Mouse (Mus musculus): ENCODE data around the gene Adamtsl2. TPM values are rescaled to one million over a fixed set of nuclear protein-coding genes. Genes with fewer than 3 reads are reported as not detected.

Gene Adamtsl2
- total RNA-seq (2021), result 10 to 100 TPM; 19.1 to 26.8 TPM

DNA sequence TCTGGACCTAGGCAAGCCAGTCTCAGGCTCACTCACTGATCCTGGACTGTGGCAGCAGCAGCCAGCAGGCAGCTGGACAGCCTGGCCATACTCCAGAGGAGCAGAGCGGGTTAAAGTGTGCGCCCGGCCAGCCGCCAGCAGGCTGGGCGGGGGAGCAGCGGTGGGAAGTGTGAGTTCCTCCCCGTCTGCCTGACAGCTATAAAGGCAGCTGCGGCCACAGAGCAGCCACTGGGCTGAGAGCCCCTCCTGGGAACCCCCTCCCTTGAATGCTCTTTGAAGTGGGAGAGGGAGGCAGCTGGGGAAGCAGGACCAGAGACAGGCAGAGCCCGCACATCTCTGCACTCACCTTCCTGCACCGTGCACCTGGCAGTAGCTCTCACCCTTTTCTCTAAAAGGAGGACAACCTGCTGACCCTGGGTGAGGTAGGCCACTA lies at the start of gene Adamtsl2:
Gene Adamtsl2 (plus strand): TSS at position 228 of the 433 bp plus-strand sequence.
- peak; percentile 83 for DNase-seq (ENCODE audit: low spot score)
- intact Hi-C loops (cut with DNase I), result loop anchor here (5.0 to 10.0 kb wide), 2 partner anchors 43 to 156 kb away; no protein-coding TSS in a partner anchor

DNA sequence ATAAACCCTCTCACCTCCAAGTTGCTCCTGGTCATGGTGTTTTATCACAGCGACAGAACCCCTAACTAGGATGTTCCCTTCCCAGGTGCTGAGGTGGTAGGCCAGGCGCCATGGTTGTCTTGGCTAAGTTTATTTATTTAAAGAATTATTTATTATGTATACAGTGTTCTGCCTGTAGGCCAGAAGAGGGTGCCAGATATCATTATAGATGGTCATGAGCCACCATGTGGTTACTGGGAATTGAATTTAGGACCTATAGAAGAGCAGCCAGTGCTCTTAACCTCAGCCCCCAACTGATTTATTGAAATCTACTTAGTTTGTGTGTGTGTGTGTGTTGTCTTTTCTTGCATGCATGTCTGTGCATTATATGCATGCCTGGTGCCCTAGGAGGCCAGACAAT lies 46.8 kb upstream of the Adamtsl2 start:
- intact Hi-C loops (cut with DNase I), result no loop called here
- no peak for DNase-seq (ENCODE audit: low spot score)

DNA sequence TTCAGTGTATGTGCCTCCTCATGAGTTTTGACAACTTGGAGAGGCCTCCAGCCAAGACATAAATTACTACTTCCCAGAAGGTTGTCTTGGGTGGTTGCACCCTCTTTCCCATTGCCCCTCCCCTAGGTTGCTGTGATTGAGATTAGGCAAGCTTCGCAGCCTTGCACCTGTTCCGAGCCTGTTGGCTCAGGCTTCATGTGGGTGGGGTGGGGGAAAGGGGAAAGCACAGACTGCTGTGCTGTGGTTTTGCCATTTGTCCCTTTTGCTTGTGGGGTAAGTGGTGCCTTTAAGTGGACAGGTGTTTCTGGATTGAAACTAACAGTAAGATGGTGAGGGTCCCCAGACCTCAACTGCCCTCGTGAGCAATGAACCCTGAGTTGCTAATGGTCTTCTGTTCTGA lies 43.2 kb upstream of the Adamtsl2 start:
- intact Hi-C loops (cut with DNase I), result loop anchor here (5.0 kb wide), 1 partner anchor 389 kb away; no protein-coding TSS in a partner anchor
- DNase-seq (ENCODE audit: low spot score), result no peak

DNA sequence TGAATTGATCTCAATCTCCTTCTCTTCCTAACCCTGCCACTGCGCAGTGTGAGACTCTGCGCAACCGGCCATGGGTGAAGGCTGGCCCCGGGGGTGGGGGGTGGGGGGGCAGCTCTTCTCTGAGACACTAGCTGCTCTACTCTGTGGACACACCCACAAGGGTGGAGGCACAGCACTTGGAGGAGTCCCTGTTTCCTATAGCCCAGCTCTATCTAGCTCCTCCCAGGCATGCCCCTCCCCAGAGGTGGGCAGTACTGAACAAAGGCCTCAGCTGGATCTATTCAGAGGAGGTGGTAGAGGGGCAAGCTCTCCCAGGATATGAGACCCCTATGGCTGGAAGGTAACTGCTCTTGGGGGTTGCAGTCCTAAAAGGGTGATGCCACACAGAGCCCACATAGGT lies 42.2 kb upstream of the Adamtsl2 start:
- DNase-seq (ENCODE audit: low spot score), result no peak
- intact Hi-C loops (cut with DNase I), result loop anchor here (5.0 kb wide), 1 partner anchor 390 kb away; no protein-coding TSS in a partner anchor

DNA sequence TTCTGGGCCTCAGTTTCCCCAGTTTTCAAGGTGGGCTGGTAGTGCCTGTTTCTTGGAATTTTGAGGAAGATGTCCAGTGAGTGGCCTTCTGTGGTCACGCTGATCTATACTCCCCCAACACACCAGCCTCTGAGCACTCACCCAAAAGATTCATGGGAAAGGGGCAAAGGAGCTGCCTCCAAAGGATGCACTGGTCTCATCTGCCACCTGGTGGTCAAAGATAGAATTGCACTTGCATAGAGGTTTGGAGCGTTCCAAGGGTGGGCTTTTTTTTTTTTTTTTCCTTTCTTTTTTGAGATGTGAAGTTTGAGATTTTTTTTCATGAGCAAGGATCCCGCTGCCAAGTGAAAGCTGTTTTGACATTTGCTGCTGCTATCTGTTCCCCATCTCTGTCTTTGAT lies 40.6 kb upstream of the Adamtsl2 start:
- no peak for DNase-seq (ENCODE audit: low spot score)
- intact Hi-C loops (cut with DNase I), result loop anchor here (1.0 to 5.0 kb wide), 4 partner anchors 21 to 391 kb away; no protein-coding TSS in a partner anchor

DNA sequence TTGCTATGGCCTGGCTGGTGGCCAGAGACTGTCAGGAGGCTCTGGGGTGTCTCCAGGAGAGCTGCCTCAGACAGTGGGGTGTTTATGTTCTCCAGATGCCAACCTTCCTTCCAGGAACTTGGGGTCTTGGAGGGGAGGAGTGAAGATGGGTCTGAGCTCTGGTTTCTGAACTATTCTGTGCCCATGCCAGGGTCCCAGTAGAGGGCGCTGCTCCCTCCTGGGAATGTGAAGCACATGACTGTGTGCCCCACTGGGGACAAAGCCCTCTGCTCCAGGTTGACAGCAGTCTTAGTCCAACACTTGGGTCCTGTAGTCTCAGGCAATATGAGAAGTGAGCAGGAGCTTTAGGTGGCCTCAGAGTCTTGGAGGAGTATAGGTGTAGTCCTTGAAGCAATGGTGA lies 39.9 kb upstream of the Adamtsl2 start:
- no peak for DNase-seq (ENCODE audit: low spot score)
- intact Hi-C loops (cut with DNase I), result loop anchor here (2.0 to 5.0 kb wide), 2 partner anchors 108 to 392 kb away; no protein-coding TSS in a partner anchor

DNA sequence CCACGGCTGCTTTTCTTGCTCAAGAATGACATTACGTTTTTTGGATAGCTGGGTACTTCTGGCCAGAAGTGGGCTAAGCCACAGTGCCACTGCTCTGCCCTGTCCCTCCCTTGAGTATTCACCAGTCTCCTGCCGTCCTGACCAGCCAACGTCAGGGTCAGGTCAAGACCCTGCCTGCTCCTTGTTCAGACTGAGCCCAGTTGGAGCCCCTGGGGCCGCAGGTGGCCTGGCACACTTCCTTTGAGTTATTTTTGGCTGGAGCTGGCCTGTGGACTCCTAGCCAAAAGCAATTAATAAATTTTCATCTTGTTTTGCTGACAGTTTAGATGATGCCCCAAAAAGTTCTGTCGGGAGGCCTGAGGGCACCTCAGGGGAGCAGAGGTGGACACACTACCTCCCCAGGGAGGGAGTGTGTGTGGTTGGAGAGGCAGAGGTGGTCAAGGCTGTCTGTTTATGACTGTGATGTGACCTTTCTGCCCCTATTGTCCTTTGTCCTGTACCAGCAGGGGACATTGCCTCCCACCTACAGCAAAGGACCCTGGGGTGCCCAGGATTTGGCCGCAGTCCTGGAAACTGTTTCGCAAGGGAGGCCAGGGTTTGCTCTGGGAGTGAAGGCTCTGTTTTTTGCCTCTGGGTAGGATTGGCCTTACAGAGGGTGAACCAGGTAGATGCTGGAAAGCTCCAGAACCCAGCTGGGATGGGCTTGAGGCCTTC lies 36.9 kb upstream of the Adamtsl2 start:
- no peak for DNase-seq (ENCODE audit: low spot score)
- intact Hi-C loops (cut with DNase I), result loop anchor here (2.0 kb wide), 1 partner anchor 81 kb away; no protein-coding TSS in a partner anchor

DNA sequence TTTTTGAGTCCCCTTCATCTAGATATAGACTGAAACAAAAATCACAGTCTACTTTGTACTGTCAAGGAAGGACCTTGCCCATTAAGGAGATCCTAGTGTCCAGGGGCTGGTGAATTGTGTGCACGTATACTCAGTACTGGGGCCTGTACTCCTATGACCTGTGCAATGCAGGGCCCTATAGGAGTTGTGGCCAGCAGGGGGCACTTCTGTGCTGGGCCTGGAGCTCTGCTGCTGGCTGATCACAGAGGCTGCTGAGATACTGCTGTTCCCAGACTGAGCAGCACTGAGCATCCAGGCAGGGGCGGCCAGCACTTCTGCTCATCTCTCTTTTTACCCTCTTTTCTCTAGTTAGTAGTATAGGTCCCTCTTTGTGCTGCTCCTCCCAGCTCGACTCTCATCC lies 35.7 kb upstream of the Adamtsl2 start:
- DNase-seq (ENCODE audit: low spot score), result peak; percentile 60
- intact Hi-C loops (cut with DNase I), result loop anchor here (1.0 to 2.0 kb wide), 2 partner anchors 79 to 194 kb away; no protein-coding TSS in a partner anchor

DNA sequence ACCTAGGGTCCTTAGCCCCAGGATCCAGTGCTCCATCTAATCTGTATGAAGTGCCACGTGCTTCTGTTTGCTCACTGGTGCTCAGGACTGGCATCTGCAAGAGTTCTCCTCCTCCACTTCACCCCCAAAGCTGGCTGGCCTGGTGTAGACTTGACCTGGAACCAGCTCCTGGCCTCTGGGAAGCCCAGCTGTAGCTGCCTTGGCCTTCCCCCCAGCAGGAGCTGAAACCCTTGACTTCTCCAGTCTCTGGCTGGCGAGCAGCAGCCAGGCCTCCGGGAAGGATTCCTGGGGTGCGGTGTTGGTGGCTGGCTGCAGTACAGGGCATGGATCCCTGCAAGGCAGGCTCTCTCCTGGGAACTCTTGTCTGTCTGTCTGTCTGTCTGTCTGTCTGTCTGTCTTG lies 35.0 kb upstream of the Adamtsl2 start:
- peak; percentile 55 for DNase-seq (ENCODE audit: low spot score)
- intact Hi-C loops (cut with DNase I), result no loop called here

DNA sequence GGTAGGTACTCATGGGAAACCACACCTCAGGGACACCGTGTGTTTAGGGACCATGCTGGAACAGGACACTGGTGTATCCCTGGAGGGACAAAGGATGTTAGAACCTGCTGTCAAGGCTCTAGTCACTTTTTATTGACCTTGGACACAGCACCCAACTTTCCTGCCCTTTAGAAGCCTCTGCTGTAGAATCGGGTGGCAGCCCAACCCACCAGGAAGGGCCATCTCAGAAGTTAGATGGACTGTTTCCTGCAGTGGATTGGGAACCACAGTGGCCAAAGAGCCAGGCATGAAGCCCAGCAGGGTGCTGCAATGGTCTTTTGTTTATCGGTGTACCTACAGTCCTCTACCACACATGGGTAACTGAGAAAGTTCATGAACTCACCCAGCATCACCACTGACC lies 34.5 kb upstream of the Adamtsl2 start:
- DNase-seq (ENCODE audit: low spot score), result no peak
- intact Hi-C loops (cut with DNase I), result no loop called here

DNA sequence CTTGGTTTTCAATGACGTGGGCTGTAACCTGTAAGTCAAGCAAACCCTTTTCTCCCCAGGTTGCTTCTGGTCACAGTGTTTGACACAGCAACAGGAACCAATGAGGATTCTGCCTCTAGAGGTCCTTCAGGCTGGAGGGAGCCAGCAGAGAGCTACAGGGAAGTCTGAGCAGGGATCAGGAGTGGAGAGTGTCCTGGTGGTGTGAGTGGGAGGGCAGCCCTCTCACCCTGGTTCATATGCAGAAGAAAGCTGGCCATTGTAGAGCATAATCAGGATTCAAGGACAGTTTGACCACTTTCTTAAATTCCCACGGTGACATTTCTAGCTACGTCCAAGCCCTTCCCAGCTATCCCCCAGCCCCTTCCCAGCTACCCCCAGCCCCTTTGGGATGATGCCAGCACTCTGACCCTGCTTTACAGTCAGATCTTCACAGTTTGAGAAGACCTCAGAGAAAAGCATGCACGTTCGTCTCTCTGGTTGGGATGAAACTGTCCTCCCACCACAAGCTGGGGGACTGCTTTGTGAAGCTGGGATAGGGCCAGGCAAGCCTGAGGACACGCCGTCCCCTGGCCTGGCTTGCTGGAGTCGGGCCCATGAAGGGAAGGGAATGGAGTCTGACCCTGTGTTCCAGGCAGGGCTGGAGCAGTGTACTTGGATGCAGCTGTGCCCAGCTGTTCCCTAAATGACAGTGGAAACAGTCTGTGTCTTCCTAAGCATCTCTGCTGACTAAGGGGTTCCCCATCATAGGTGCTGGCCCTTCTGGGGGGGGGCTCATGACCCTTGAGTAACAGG lies 33.0 kb upstream of the Adamtsl2 start:
- DNase-seq (ENCODE audit: low spot score), result peak; percentile 87
- intact Hi-C loops (cut with DNase I), result loop anchor here (2.0 kb wide), 1 partner anchor 25 kb away; no protein-coding TSS in a partner anchor

DNA sequence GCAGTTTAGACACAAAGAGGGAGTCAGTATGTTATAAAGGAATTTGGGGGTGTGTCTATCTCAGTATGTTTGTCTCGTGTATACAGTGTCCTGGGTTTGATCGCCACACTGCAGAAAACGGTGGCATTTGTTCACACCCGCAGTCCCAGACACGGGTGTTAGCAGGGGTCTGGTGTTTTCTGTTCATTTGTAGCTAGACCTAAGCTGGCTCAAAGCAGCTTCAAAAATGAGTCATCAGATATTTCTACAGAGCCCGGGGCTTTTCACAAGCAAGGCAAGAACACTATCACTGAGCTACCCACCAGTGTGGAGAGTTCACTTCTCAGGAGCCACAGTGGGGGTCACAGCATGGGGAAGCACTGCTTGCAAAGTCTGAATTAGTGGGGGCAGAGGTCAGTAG lies 29.8 kb upstream of the Adamtsl2 start:
- no peak for DNase-seq (ENCODE audit: low spot score)
- intact Hi-C loops (cut with DNase I), result no loop called here

DNA sequence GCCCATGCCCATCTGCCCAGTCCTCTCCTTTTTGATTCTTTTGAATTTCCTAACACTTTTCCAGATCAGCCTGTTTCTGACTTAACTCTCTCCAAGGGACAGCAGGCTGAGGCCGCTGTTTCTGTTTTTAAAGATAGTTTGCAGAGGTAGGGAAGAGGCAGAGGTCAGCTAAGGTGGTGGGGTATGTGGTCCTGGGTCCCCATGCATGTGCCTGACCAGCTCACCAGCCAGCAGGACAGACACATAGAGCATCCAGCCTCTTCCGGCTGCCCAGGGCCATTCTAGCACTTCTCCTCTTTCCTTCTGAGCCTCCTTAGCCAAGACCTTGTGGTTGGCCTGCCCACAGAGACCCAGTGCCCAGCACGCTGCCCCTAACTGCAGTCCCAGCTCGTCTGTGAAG lies 20.9 kb upstream of the Adamtsl2 start:
- intact Hi-C loops (cut with DNase I), result no loop called here
- no peak for DNase-seq (ENCODE audit: low spot score)

DNA sequence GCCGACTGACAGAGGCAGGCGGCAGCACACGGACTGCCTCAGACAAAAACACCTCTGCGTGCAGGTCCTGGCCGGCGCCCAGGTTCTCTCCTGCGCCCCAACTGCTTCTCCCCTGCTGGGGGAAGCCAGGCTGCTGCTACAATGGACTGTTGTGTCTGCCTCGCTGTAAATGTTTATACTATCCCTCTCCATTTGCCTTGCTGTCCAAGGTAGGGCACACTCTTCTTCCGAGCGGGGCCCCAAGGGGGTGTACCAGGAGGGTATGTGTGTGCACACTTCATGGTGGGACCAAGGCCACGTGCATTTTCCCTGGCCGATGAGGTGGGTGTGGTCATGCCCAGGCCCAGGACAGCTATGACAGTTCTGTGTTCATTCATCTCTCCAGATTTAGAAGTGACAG lies 20.4 kb upstream of the Adamtsl2 start:
- intact Hi-C loops (cut with DNase I), result no loop called here
- DNase-seq (ENCODE audit: low spot score), result no peak

DNA sequence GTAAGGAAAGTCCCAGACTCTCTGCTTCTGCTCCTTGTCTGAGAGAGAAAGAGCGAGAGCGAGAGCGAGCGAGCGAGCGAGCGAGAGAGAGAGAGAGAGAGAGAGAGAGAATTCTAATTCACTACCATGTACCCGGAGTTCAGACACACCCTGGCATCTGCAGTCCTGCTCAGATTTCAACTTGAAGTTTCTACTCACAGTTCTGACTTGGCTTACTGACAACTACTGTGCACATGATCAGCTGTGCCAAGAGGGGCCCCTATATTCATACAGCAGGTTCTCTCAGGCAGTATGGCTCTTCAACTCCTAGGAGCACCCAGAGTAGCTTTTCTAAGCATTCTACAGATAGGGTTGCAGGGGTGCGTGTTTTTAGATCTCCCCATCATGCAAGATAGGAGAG lies 20.0 kb upstream of the Adamtsl2 start:
- no peak for DNase-seq (ENCODE audit: low spot score)
- intact Hi-C loops (cut with DNase I), result no loop called here

DNA sequence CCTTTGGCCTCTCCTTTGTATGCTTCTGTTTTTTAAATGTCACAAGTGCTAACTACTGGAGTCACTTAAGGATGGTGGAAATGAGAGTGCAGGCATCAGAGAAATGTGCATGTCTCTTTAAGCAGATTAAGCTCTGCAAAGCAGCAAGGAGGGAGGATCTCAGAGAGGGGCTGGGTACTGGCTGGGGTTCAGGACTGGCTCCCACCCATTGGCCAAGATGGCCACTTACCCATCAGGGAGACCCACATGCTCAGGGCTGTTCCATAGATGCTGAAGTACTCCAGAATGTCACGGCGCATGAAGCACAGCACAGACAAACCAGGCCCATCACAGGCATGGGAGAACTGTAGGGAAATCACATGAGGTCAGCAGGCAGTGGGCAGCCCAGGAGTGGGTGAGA lies 12.1 kb upstream of the Adamtsl2 start:
- DNase-seq (ENCODE audit: low spot score), result no peak
- intact Hi-C loops (cut with DNase I), result no loop called here

DNA sequence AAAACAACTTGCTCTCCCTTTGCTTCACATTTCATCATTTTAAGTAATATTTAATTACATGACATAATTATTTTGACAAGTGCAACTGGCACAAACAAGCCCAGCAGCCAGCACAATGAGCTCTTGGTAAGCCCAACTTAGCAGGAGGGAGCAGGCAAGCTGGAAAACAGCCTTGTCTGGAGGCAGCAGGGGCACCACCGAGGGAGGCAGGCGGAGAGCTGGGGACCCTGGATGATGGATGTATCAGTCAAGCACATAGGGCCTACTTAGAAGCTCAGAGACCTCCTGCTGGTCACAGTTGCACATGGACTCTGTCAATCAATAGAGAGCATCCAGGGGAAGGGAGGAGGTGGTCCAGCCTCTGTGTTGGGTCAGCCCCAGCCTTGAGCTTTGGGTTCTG lies 11.2 kb upstream of the Adamtsl2 start:
- DNase-seq (ENCODE audit: low spot score), result no peak
- intact Hi-C loops (cut with DNase I), result no loop called here

DNA sequence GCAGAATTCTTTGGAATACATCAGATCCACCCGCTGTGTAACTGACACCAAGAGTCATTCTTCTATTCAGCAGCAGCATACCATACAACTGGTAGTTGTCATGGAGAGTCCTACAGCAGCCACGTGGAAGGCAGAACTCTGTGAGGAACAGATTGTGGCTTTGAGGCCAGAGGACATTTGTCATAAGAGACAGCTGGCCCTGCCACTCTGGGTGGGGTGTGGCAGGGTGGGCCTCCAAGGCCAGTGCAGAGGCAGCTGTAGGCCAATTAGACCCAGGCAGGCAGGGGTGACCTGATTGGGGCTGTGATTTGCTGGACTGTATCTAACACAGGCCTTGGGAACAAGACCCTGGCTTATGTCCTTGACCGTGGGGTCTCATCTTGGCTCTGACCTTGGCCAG lies 9.5 kb upstream of the Adamtsl2 start:
- intact Hi-C loops (cut with DNase I), result loop anchor here (2.0 to 10.0 kb wide), 2 partner anchors 23 to 165 kb away; no protein-coding TSS in a partner anchor
- no peak for DNase-seq (ENCODE audit: low spot score)

DNA sequence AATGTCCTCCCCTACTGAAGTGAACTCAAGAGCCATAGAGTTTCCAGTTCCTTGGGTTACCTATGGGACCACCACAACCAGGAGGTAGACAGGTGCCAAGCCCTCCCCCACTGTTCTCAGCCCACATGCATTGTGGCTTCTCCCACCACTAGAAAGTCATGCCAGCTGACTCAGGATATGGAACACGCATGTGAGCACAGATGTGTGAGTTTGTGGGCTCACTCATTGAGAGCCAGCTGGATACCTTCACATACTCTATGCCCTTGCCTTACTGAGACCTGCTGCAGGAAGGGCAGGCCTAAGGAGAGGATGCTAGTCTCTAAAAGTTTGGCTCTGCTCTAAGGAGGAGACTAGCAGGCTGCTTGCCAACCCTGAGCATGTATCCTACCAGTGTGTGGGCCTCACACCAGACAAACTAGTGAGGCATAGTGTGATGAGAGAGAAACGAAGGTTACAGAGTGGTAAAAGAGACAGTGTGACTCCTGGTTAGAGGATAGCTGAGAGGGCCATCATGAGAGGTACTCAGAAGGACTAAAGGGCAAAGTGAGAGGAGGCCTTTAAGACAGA lies 8.8 kb upstream of the Adamtsl2 start:
- no peak for DNase-seq (ENCODE audit: low spot score)
- intact Hi-C loops (cut with DNase I), result loop anchor here (2.0 to 10.0 kb wide), 2 partner anchors 24 to 164 kb away; no protein-coding TSS in a partner anchor

DNA sequence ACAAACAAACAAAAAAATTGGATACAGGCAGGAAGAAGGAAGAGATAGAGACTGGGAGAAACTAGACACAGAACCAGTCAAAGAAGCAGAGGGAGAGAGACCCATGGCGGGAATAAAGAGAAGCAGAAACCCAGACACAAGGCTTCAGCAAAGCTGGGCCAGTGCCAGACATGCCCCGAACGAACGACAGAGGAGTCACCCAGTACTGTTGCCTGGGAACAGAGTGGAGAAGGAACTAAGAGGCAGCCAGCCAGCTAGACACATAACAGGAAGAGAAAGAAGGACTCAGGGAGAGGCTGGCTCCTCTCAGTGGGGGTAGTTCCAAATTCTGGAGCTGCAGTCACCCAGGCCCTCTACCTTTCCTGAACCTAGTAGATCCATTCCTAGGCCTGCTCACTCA lies 8.0 kb upstream of the Adamtsl2 start:
- intact Hi-C loops (cut with DNase I), result loop anchor here (2.0 to 10.0 kb wide), 2 partner anchors 24 to 164 kb away; no protein-coding TSS in a partner anchor

More for the DNA sequence above, 8.0 kb upstream of the Adamtsl2 start:
- peak; percentile 67 for DNase-seq (ENCODE audit: low spot score)

Measured in heart, postnatal 25 days (tissue).